Mouse (Mus musculus): Measurements from ENCODE around the gene Macrod2.

- TF ChIP-seq MAX (IDR thresholded peaks at IDR 0.05) (no peak), CTCF (IDR thresholded peaks at IDR 0.05; ENCODE audit: control insufficient read depth, insufficient read depth, insufficient read length) (no peak), MYOD1 (IDR thresholded peaks at IDR 0.05; ENCODE audit: control insufficient read depth, insufficient read length, low read depth) (no peak), MYOG (IDR thresholded peaks at IDR 0.05; ENCODE audit: control insufficient read depth, extremely low read depth, insufficient read length) (no peak), USF1 (IDR thresholded peaks at IDR 0.05; ENCODE audit: low read depth) (no peak), CEBPB (IDR thresholded peaks at IDR 0.05; ENCODE audit: low read depth) (no peak), FOSL1 (IDR thresholded peaks at IDR 0.05; ENCODE audit: insufficient read depth, low read length, poor library complexity, severe bottlenecking) (no peak)
Measured at GRCm38 (mm10) chr2:141954795-141955194, 1559.7 kb downstream of the Macrod2 start.

Measured in C2C12 (cell line).